Mouse (Mus musculus) frontal cortex, postnatal 36 days (tissue): ENCODE measurements at regions not wholly inside any gene's neighbourhood (a gene's known extent, or its start where the extent isn't known, plus 50 kb on each side); places are given as distances from the start of the nearest gene placed in this dataset.

Source experiments
- DNase-seq, 2 experiments: peaks; one replicate each; pipeline ENCODE4 v3.0.0; 2022; ENCODE audit warnings: low spot score in 2 of 2

GRCm38 (mm10) chr5:118353689-118354088, 108.7 kb downstream of the 2410131K14Rik start:
- no peak for DNase-seq

GRCm38 (mm10) chr5:118354127-118354526, 109.1 kb downstream of the 2410131K14Rik start:
- DNase-seq = no peak

- DNase-seq = no peak
Observed at GRCm38 (mm10) chr5:118354871-118355270, 109.8 kb downstream of the 2410131K14Rik start.

DNA sequence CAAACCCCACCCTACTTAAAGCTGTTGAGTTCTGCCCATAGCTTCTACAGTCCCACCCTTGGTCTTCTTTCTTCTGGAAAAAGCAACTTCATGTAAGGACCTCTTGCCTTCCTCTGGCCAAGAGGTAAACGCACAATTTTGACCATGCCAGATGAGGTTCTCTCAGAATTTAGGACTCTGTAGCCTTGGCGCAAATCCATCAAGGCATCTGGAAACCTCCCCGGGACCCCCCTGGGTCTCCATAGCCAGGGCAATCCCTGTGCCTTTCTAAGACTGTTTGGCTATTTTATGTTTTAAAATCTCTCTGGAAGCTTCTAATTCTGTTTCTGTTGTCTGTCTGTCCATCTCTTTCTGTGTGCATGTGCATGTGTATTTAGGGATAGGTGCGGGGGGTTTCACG, 110.3 kb downstream of the 2410131K14Rik start:
- no peak for DNase-seq

DNA sequence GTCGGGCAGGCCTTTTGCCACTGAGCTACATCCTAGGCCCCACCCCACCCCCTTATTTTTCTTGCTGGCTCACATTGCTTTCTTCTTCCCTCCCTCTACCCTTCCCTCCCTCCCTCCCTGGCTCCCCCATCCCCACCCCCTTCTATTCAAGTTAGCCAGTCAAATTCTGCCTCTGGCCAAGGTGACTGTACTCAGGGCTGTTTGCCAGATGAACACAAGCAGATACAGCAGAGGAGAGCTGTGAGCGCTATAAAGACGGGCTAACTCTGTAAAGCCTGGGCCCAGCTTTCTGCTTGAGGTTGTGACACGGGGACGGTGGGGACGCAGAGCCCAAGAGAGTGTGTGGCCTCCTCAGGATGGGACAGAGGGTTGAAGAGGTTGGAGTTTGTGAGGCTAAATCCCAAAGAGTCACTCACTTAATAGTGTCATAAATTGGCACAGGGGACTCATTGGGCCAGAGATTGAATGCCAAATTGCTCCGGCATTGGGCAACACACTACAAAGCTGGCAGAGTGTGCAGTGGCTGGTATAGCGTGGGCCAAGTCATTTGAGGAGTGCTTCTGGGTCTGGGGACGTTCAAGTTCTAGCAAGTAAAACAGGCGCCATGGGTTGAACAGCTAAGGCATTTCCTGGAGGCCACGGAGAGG, 110.8 kb downstream of the 2410131K14Rik start:
- no peak for DNase-seq

DNA sequence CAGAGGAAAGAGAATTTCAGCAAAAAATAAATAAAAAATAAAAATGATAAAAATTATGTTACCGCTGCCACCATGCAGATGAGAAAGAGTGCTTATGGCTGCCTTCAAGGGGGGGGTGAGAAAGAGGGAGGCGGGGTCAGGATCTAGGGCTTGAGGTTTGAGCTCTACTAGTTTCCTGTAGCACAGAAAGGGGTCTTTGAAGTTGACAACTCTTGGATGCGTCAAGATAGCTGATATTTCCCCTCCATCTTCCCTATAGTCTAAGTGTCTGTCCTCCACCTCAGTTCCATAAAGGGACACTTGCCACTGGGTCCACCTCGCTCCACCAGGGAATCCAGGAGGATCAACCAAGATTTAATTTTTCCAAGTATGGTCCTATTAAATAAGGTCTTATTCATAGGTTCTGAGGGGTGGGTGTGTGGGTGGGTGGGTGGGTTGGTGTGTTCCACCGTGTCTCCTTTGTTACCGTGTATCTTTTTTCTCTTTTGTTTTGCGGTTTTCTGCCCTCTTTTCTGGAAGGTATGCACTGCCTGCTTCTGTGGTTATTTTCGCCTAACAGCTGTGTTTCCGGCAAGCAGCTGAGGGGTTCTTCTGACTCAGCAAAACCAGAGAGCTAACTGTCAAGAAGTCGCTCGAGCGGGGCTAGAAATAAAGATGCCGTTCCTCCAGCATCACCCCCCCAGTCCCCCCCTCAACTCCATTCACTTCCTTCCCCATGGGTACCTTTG, 114.8 kb downstream of the 2410131K14Rik start:
- no peak for DNase-seq

- DNase-seq = no peak
Observed at GRCm38 (mm10) chr5:118360374-118361064, 115.5 kb downstream of the 2410131K14Rik start.

DNA sequence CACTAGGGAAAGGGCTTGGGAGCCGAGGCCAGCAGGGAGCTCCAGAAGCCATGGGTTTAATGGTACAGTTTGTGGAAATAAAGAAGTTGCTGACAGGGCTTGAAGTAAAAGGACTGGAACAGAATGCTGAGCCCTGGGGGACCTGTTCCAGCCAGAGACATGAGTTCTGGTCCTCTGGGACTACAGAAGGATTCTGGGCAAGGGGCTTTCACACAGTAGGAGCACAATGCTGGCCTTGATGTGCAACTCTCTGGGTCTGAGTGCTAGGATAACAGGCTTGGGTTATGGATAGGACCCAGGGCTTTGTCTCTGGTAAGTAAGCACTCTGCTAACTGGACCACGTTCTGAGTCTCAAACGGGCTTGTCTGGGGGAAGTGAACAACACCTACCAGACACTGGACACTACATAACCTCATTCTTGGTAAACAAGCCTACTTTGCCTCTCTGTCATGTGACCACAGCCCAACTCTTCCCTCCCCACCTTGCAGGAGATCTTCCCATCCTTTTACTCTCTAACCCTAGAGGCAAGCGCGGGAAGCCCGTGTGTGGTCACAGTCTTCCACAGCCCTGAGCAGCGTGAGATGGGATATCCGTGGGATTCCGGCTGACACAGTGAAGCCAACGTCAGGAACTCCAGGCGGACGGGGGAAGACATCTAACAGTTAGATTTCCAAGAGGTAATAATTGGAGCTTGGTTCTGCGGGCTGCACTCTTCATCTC, 116.3 kb downstream of the 2410131K14Rik start:
- DNase-seq = no peak

DNA sequence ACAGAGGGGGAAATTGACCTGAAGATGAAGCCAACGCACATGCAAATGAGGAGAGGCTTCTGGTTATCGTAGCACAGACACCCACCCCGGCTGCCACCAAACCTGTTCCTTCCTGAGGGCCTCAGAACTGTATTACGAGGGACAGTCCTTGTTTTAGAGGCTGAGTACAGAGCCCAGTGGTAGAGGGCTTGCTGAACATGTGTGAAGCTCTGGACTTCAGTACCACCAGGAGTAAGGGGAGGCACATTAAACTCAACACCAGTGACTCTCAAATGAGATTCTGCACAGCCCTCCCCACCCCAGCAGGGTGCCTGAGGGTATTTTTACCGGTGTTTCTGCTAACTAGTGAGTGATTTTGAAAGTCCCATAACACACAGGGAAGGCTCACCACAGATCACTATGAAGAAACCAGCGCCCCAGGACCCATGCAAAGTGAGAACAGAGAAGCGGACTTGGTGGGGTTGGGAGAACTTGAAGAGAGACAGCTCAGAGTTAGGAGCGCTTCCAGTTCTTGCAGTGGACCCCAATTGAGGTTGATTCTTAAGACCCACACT, 116.9 kb downstream of the 2410131K14Rik start:
- no peak for DNase-seq

DNA sequence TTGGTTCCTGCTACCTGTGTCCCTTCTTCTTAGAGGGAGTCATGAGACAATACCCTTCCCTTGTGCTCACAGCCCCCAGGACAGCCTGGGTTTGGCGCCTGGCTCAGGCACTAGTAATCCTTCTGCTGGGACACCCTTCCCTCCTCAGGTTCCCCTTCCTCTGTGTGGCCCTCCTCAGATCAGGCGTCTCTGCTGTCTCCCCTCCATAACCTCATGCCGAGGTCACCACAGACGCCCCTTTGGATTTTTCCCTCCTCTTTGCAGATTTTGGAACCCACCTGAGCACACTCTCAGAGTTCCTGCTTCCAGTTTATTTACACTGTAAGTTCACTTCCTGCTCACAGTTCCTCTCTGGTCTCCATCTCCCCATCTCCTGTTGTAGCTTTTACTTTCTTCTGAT, 117.7 kb downstream of the 2410131K14Rik start:
- DNase-seq = no peak

- DNase-seq = no peak
Observed at GRCm38 (mm10) chr5:118363154-118363553, 118.1 kb downstream of the 2410131K14Rik start.

GRCm38 (mm10) chr5:118364646-118365045, 119.6 kb downstream of the 2410131K14Rik start:
- DNase-seq = no peak

- no peak for DNase-seq
Observed at GRCm38 (mm10) chr5:118365196-118365595, 120.2 kb downstream of the 2410131K14Rik start.

DNA sequence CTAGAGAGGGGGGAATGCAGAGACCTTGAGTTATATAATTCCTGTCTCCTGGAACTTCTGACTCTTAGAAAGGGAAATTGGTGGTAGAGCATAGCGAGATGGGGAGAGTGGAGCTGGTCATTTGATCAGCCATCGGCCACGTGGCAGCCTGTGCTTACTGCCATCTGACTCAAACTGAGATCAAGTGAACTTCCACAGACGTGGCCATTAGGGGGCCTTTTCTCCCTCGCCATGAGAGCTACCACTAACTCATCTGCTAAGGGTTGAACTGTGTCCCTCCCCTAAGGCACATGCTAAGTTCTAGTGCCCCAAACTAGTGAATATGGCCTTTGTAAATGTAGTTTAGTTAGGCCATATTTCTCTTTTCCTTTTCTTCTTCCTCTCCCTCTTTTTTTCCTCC, 120.6 kb downstream of the 2410131K14Rik start:
- no peak for DNase-seq

DNA sequence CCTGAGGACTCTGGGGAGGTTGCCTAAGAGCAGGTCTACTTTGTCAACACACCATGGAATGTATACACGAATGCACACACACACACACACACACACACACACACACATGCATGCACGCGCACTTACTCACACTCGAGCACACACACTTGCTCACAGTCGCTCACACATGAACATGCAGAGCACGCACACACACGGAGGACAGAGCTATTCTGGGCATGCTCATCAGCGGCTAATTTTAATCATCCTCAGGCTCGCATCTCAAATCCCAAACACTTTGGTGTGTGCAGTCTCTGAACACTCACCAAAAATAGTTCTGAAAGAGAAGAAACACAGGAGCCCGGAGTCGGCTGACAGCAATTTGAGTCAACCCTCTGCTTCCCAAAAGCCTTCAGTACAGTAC, 122.0 kb downstream of the 2410131K14Rik start:
- DNase-seq = peak in 1 of 2 experiments; percentile 59

GRCm38 (mm10) chr5:118373581-118373981, 128.6 kb downstream of the 2410131K14Rik start:
- DNase-seq = peak; percentile 36 to 47

- DNase-seq = no peak
Observed at GRCm38 (mm10) chr5:118374968-118375367, 129.9 kb downstream of the 2410131K14Rik start.

DNA sequence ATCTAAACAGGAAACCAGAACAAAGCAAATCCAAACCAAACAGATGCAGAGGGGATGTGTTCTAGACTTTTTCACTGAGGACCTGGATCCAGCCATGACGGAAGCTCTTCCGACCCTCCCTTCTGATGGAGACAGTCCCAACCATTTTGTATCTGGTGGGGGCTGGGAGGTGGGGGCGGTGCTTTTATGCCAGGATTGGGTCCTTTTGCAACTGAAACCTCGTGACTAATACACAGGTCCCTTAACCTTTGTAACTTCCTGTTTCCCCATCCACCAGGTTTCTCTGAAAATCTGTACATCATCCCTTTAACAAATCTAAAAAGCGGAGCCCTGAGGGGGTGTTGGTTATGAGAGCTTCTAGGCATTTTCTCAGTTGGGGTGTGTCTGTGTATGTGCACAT, 130.9 kb downstream of the 2410131K14Rik start:
- no peak for DNase-seq

GRCm38 (mm10) chr5:118376478-118376877, 131.5 kb downstream of the 2410131K14Rik start:
- no peak for DNase-seq

DNA sequence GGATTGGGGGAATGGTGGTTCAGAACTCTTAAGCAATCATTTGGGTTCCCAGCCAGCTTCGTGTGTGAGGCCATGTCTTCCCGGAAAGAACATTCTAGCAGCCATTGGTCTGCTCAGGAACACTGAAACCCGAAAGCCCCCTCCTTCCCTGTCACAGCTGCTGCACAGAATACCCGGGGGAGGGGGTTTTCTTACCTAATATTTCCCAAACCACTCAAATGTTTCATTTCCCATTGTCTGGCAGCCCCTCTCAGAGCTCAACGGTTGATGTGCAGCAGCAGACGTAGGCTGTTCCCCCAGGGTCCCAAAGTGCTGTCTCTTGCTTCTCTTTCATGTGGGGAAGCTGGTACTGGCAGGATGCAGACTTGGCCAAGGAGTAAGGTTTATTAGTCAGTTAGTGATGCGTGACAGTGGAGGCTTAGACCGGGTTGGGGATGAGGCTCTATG, 132.4 kb downstream of the 2410131K14Rik start:
- no peak for DNase-seq

DNA sequence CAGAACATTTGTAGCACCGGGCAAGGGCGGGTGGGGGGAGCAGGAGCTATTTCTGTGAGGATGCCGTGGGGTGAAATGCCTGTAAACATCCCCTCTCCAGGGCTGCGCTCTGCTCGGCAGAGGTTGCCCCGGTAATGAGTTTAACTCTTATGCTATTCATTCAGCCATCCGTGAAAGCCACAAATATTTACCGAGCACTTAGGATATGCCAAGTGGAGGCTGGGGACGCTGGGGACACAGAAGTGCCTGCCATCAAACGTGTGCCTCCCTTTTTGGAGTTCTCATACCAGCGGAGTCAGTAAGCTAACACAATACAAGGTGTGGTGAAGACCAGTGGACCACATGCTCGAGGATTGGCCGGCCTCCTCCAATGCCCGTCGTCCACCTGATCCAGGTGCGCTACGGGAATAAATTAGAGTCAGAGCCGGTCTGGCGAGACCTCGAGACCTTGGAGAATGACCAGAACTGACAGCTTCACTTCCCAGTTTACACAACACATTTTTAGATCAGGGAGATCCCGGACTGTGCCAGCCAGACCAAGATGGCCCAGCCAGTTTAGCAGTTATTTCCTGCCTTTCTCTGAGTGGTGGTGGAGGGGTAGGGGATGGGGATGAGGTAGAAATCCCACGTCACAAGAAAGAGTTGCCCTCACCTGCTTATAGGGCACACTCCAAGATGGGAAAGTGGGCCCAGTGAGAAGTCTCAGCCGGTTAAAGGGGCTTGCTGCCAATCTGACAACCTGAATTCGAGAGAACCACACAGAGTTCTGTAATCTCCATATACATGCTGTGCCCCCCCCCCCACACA, 134.4 kb downstream of the 2410131K14Rik start:
- no peak for DNase-seq
